Mouse (Mus musculus) brain, embryonic 14.5 days (tissue): ENCODE results near the gene Ero1l.

Experiments
- CTCF ChIP-seq: fragments of 200-500 bp; IDR thresholded peaks from 2 replicates; pipeline ENCODE4 v1.5.1; 2012; ENCODE audit warnings: inconsistent platforms, mild to moderate bottlenecking, moderate library complexity, borderline replicate concordance; ENCODE audit not compliant: insufficient read depth, insufficient read length; ENCODE audit errors: extremely low read depth
- POLR2A ChIP-seq: fragments of 200-500 bp; IDR thresholded peaks from 2 replicates; pipeline ENCODE4 v1.6.1; 2012; ENCODE audit warnings: mild to moderate bottlenecking, inconsistent platforms, borderline replicate concordance; ENCODE audit not compliant: poor library complexity, insufficient read depth, insufficient read length, severe bottlenecking; ENCODE audit errors: extremely low read depth

DNA sequence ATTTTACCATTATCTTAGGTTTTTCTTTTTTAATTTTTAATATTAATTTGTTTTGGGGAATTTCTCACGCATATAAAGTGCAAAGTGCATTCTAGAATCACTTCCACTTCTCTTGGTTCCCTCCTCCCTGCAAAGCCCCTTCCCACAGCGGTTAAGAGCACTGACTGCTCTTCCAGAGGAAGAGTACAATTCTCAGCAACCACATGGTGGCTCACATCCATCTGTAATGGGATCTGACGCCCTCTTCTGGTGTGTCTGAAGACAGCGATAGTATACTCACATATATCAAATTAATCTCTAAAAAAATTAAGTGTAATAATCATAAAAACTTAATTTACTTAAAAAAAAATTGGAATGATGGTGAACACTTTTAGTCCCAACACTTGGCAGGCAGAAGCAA lies 14.2 kb downstream of the Ero1l start:
- no peak for TF ChIP-seq POLR2A
- peak; percentile 19; the same call in 1 of the 2 replicates for TF ChIP-seq CTCF
